Mouse (Mus musculus) telencephalon, adult 2 months (tissue): Measurements from ENCODE around the gene Kif7.

Experiments
- DNase-seq: peaks from one replicate; pipeline ENCODE4 v3.0.0-alpha.2; 2011; ENCODE audit warnings: low read depth, low spot score

Kif7 gene

DNA sequence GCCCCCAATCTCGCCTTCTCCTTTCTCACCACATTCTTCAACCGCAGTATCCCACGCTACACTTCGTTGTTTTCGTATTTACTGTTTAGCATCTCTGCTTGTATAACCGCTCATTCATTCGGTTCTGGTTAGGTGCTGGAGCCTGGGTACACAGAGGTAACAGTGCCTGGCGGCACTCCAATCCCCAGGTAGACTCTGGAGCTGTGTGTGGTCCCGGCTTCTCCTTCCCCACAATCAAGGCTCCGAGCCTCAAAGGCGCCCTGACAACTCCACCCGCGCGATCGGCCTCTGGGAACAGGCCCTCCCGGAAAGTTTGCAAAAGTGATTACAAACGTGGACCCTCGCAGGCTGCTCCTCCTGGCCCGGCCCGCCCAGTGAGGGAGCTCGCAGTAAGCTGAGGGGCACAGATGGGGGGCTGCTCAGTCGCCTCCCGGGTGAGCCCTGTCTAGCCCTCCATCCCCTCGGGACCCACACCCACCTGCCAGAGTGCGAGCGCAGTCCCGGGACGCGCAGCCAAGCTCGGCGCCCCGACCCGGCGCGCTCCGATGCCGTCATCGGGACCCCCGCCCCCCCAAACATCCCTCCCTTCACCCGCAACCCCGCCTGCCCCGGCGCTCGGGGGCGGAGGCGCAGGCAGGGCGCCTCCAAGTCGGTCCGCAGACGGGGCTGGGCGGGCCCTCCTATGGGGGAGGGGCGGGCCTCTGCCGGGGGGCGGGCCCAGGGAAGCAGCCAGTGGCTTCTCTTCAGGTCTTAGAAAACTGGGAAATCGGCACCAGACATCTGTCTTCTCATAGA, at the start of gene Kif7:
Gene Kif7, minus strand, starts transcription at position 534 of the 795 bp plus-strand sequence.
- DNase-seq = no peak

GRCm38 (mm10) chr7:79762106-79762505, 46.6 kb upstream of the Kif7 start:
- DNase-seq = no peak

DNA sequence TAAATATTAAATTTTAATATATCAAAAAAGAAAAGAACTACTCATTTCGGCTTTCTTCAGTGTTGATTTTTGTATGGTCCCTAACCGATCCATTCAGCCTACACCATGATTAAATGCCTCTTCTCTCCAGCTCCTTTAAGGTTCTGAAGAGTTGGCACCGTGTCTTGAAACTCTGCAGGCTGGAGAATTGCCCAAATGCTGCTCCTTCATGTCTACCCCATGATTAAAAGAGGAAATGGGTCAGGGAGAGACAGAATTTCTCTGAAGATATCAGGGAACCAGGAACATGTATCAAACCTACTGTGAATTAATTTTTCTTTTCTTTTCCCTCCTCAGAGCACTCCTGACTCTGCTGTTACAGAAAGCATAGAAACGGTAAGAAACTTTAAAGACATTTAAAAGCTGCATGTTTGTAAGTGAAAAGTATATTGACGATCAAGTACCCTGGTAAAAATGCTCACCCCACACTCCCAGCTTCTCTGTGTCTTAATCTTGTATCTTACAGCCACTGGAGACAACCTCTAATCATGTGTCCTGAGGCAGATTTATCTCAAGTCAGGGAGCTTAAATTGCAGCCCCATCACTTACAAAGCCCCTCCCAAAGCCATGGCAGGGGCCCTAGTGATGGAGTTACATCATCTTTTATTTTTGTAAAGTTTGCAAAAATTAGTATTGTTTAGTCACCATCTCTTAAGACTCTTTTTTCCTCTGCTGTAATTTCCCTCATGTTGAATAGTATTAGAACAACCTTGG, 45.8 kb upstream of the Kif7 start:
- DNase-seq = no peak

DNA sequence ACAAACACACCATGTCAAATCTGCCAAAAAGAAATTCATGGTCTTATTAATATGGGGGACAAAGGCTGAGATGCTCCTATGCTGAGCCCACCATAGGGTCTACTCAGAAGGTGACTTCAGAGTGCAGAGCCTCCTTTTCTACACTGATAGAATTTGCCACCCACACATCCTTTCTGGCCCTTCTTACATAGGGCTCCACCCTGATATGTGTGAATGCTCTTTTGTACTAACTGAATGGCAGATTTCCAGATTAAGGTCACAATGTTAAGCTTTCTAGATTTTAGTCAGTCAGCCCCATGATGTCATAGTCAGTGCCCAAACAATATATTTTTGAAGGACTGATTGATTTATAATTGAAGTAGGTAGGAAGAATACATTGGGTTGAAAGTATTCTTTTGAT, 44.2 kb upstream of the Kif7 start:
- DNase-seq = no peak

DNA sequence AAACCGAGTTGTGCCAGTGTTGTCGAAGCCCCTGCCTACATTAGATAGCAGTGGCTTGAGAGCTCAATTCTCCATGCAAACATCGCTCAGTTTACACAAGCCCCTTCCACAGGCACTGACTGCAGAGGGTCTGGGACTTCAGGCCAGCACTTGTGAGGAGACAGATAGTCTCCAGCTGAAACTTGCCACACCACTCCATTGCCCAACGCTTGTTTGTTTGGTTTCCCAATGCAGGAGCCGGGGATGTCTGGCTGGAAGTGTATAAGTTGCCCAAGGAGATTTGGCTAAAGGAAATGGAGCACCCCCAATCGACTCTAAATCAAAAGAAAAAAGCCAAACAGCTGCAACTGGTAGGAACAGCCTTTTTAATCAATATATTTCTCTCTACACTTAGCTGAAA, 42.7 kb upstream of the Kif7 start:
- DNase-seq = no peak

DNA sequence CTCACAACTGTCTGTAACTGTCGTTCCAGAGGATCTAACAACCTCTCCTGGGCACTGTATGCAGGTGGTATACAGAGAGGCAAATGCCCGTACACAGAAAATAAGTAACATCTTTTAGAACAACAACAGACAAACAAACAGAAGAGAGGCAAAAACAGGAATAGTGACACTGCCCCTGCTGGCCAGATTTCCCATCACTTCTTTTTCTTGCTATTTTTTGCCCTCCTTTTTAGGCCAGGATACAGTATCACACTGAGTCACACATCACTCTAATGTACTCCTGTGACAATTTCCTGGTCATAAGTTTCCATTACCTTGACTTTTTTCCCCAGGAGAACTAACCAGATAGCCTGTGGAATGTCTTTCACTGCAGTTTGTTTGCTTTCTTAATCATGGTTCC, 40.8 kb upstream of the Kif7 start:
- no peak for DNase-seq

DNA sequence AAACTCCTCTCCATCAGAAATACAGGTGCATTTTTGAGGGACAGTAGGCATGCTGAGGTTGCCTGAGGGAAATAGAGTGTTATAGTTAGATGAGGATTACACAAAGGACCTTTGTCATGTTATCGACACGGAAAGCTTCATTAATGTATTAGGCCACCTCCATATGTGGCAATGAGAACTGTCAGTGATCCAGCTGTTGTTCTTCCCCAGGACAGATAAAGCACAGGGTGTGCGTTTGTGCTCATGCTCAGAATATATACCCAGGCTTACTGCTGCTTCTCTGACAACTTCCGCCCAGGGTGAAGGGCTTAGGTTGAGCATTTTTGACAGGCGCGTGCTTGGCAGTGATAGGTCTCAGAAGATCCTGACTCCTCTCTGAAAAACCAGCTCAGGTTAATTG, 34.0 kb upstream of the Kif7 start:
- no peak for DNase-seq

DNA sequence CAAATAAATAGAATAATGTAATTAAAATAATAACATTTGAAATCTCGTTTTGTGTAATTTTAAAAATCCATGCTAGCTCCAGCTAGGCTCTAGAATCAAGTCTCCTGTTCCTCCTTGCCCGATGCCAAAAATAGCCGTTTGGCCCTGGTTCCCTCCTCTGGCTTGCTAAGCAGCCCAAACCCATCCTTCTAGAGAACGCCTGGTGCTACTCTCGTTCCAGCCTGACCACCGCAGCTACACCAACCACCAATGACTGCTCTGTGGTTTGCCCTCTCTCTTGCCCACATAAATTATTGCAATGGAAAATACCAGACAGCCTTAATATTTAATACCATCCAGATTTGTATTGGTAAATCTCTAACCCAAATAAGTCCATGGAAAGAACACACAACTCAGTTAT, 32.1 kb upstream of the Kif7 start:
- DNase-seq = no peak

- no peak for DNase-seq
Observed at GRCm38 (mm10) chr7:79744585-79744984, 29.1 kb upstream of the Kif7 start.

GRCm38 (mm10) chr7:79744051-79744450, 28.5 kb upstream of the Kif7 start:
- no peak for DNase-seq

DNA sequence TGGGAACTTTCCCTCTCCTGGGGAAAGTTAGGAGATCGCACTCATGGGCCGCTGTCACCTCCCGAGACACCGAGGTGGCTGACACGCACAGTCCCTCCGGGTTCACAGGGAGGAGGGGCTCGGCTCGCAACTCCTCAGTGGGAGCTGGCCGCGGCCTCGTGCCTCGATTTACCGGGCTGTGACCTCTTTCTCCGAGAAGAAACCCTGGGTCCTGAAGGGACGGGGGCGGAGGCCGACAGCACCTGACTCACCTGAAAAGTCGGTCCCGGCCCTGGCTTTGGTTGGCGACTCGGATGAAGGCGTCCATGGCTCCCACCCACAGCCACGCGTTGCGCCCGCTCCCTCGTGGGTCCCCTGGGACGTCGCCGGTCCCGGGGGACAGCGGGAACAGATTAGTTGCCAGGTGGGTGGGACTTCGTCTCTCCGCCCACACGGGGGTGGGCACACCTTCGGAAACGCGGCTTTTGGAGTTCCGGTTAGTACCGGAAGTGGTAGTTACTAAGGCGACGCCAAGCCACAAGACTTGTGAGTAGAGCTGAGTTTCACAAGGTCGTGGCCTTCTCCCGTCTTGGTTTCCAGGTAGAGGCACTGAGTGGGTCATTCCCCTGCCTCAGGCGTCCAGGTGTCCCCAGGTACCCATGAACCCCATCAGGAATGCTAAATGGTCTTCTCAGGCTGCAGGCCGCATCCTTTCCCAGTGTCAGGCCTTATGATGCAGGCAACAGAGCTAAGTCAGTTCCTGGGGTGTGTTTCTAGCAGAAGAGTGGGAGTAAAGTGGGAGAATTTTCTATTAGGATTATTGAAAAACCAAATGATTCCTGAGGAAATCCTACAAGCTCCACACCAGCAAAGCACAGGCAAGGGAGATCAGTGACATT, 27.4 kb upstream of the Kif7 start, which contains the start of the genes Pex11a and Wdr93:
Gene Pex11a, minus strand, starts transcription at position 473 of the 878 bp plus-strand sequence.
Gene Wdr93, plus strand, starts transcription at position 505 of the 878 bp plus-strand sequence.
- peak; percentile 84 for DNase-seq

- no peak for DNase-seq
Observed at GRCm38 (mm10) chr7:79742277-79742658, 26.7 kb upstream of the Kif7 start.

- no peak for DNase-seq
Observed at GRCm38 (mm10) chr7:79740279-79740678, 24.8 kb upstream of the Kif7 start.

- DNase-seq = no peak
Observed at GRCm38 (mm10) chr7:79738913-79739312, 23.4 kb upstream of the Kif7 start.

GRCm38 (mm10) chr7:79736511-79736910, 21.0 kb upstream of the Kif7 start:
- DNase-seq = no peak

DNA sequence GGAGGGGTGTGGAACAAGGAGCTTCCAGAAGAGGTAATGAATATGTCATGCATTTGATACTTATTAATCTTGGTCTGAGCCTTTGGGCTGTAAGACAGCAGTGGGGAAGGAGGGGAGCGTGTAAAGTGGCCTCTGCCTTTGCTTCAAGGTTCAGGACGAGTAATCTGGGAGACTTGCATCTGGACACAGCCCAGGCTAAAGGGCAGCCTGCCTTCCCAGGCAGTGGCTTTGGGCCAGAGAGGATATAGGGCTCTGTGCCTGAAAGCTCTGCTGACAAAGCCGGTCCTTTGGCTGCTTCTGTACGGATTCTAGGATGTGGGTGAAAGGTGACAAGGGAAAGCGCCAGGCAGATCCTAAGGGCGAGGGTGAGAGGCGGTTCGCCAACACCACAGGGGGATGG, 19.0 kb upstream of the Kif7 start:
- DNase-seq = no peak

GRCm38 (mm10) chr7:79732622-79733021, 17.1 kb upstream of the Kif7 start, which contains the start of gene Plin1:
Gene Plin1 (minus strand): TSS chr7:79732903.
- no peak for DNase-seq

GRCm38 (mm10) chr7:79731438-79731837, 15.9 kb upstream of the Kif7 start:
- DNase-seq = no peak

DNA sequence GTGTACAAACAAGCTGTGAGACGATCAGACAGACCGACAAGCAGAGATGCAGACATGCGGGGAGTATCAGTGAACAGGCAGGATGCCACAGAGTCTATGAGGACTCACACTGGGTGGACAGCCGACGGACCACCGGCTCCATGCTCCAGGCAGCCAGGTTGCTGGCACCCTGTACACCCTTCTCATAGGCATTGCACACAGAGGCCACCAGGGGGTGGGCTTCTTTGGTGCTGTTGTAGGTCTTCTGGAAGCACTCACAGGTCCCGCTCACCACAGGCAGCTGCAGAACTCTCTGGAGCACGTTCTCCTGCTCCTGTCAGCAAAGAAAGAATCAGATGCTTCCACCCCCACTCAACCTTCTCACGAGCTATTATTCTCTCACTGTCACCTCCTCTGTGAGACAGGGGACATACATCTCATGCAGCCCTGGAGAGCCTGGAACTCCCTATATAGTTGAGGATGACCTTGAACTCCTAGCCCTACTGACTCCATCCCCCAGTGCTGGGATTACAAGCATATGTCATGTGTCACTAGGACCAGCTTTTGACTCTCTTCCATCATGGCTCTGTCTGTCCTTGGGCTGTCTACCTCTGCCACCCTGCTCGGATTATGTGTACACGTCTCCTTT, 14.3 kb upstream of the Kif7 start:
- DNase-seq = no peak

DNA sequence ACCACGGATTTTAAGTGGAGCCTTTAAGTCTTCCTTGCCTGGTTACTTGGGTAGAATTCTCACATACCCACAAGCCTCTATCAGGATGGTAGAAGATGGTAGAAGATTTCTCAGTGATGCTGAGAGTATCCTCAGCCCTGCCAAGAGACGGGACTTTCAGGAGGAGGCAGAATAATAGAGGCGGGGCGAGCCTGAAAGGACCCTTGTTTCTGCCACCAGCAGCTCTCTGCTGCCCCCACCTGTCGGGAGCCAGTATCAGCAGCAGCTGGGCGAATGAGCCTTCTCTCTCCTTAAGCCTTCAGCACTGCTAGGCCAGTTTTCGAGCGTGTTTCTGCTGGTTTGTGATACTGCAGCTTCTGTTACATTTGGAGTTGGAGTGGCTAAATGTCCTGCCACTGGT, 13.6 kb upstream of the Kif7 start:
- DNase-seq = no peak

DNA sequence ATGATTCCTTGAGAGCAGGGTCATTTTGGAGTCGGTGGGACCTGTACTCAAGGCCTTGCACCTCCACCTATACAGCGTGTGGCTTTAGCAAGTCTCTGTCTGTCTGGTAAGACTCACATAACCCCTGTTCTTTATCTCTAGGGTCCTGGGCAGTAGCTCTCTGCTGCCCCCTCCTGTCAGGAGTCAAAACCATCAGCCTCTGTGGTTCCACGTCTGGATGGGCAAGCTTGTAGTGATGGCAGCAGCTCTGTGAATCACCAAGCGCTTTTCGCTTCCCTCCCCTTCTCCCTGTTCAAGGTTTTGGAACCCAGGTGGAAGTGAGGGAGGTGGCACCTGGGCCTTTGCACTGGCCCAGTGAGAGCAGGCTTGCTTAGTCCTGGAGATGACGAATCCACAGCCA, 12.7 kb upstream of the Kif7 start:
- DNase-seq = no peak
